Mouse (Mus musculus): ENCODE results near the gene Lmo7. TPM values are rescaled to one million over a fixed set of nuclear protein-coding genes. Genes with fewer than 3 reads are reported as not detected.

Gene Lmo7
- total and polyA plus RNA-seq, 2 experiments from 2014 or later = 3.0 to 8.1 TPM

GRCm38 (mm10) chr14:101964381-101964780 lies 234.6 kb downstream of the Lmo7 start:
- H3K9me3 ChIP-seq (ENCODE audit: low read length) = no peaks in the 10 kb centered on the region
- no peaks in the 10 kb centered on the region for H3K27me3 ChIP-seq (ENCODE audit: insufficient read depth, low read length)
- H3K4me3 ChIP-seq (ENCODE audit: low read depth, low read length) = no peak overlapping the region
- DNase-seq (ENCODE audit: low spot score) (no peak), ATAC-seq (ENCODE audit: low FRiP score) (no peak)
- H3K27ac ChIP-seq (ENCODE audit: low read depth, low read length) = no peak overlapping the region
- no peaks in the 10 kb centered on the region for H3K36me3 ChIP-seq (ENCODE audit: insufficient read depth, low read length)
- H3K4me1 ChIP-seq (ENCODE audit: insufficient read depth, low read length) = no peaks in the 10 kb centered on the region
- TF ChIP-seq CTCF (IDR thresholded peaks at IDR 0.05) = no peak
- no peak overlapping the region for H3K4me2 ChIP-seq (ENCODE audit: low read depth, low read length, poor library complexity, severe bottlenecking)
- 72% methylated on average over 6 of the region's 6 CpGs for WGBS
- H3K9ac ChIP-seq (replicated peaks; ENCODE audit: low read length, poor library complexity, severe bottlenecking) = no peak overlapping the region

DNA sequence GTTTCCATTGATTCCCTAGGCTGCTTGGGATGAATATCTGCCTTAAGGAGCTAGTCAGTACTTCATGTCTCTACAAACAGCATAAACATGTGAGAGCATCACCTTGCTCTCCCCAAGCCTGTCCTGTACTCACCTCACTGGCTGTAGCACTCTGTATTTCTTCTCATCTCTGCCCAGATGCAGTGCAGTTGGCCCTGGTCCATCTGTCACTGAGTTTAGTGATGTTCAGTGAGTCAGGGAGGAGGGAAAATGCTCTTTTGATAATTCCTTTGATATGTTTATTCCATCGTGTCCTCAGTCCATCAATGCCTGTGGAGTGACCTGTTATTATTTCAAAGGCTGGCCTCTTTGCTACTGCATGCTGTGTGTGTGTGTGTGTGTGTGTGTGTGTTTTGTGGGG lies 235.2 kb downstream of the Lmo7 start:
- DNase-seq (ENCODE audit: low spot score) (no peak), ATAC-seq (ENCODE audit: low FRiP score) (no peak)
- 50% methylated on average over 1 of the region's 1 CpGs for WGBS
- Histone ChIP-seq H3K9ac (replicated peaks; ENCODE audit: low read length, poor library complexity, severe bottlenecking) (no peak overlapping the region), H3K36me3 (ENCODE audit: insufficient read depth, low read length) (no peaks in the 10 kb centered on the region), H3K4me1 (ENCODE audit: insufficient read depth, low read length) (no peaks in the 10 kb centered on the region), H3K4me2 (ENCODE audit: low read depth, low read length, poor library complexity, severe bottlenecking) (no peak overlapping the region), H3K27ac (ENCODE audit: low read depth, low read length) (no peak overlapping the region), H3K27me3 (ENCODE audit: insufficient read depth, low read length) (no peaks in the 10 kb centered on the region), H3K9me3 (ENCODE audit: low read length) (no peaks in the 10 kb centered on the region), H3K4me3 (ENCODE audit: low read depth, low read length) (no peak overlapping the region)
- no peak for TF ChIP-seq CTCF (IDR thresholded peaks at IDR 0.05)

- no peak for ATAC-seq (ENCODE audit: low FRiP score)
- H3K4me1 ChIP-seq (ENCODE audit: insufficient read depth, low read length) = no peaks in the 10 kb centered on the region
These were observed 243.0 kb downstream of the Lmo7 start for GRCm38 (mm10) chr14:101972764-101973163.

DNA sequence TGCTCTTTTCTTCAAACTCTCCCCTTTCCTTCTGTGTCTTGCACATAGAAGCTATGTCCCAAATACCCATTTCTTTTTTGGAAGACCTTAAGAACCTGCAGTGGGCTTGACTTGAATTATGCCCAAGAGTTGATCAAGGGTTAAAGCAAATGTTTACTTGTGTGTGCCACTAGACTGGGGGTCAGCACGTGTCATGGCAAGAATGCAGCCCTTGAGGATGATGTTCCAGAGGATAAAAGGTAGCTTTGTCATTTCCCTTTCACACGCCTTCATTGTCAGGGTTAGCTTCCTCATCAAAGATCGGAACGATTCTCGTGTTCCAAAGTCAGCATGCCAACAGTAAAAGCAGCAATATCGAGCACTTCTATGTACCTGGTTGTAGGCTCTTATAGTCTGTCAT lies 243.4 kb downstream of the Lmo7 start:
- Histone ChIP-seq H3K9me3 (ENCODE audit: low read length) (no peaks in the 10 kb centered on the region), H3K36me3 (ENCODE audit: insufficient read depth, low read length) (no peaks in the 10 kb centered on the region), H3K27me3 (ENCODE audit: insufficient read depth, low read length) (no peaks in the 10 kb centered on the region), H3K9ac (replicated peaks; ENCODE audit: low read length, poor library complexity, severe bottlenecking) (no peak overlapping the region), H3K4me3 (ENCODE audit: low read depth, low read length) (no peak overlapping the region), H3K4me2 (ENCODE audit: low read depth, low read length, poor library complexity, severe bottlenecking) (no peak overlapping the region), H3K4me1 (ENCODE audit: insufficient read depth, low read length) (no peaks in the 10 kb centered on the region), H3K27ac (ENCODE audit: low read depth, low read length) (no peak overlapping the region)
- 63% methylated on average over 6 of the region's 6 CpGs for WGBS
- TF ChIP-seq CTCF (IDR thresholded peaks at IDR 0.05) = no peak
- DNase-seq (ENCODE audit: low spot score) = no peak
- no peak for ATAC-seq (ENCODE audit: low FRiP score)

More at GRCm38 (mm10) chr14:101972764-101973163, 243.0 kb downstream of the Lmo7 start:
- H3K9ac ChIP-seq (replicated peaks; ENCODE audit: low read length, poor library complexity, severe bottlenecking) = no peak overlapping the region
- no peak overlapping the region for H3K27ac ChIP-seq (ENCODE audit: low read depth, low read length)
- no peak for TF ChIP-seq CTCF (IDR thresholded peaks at IDR 0.05)
- no peak overlapping the region for H3K4me2 ChIP-seq (ENCODE audit: low read depth, low read length, poor library complexity, severe bottlenecking)
- WGBS = 90% methylated on average over 1 of the region's 1 CpGs
- H3K9me3 ChIP-seq (ENCODE audit: low read length) = no peaks in the 10 kb centered on the region
- no peak overlapping the region for H3K4me3 ChIP-seq (ENCODE audit: low read depth, low read length)
- H3K36me3 ChIP-seq (ENCODE audit: insufficient read depth, low read length) = no peaks in the 10 kb centered on the region
- H3K27me3 ChIP-seq (ENCODE audit: insufficient read depth, low read length) = no peaks in the 10 kb centered on the region
- DNase-seq (ENCODE audit: low spot score) = no peak

DNA sequence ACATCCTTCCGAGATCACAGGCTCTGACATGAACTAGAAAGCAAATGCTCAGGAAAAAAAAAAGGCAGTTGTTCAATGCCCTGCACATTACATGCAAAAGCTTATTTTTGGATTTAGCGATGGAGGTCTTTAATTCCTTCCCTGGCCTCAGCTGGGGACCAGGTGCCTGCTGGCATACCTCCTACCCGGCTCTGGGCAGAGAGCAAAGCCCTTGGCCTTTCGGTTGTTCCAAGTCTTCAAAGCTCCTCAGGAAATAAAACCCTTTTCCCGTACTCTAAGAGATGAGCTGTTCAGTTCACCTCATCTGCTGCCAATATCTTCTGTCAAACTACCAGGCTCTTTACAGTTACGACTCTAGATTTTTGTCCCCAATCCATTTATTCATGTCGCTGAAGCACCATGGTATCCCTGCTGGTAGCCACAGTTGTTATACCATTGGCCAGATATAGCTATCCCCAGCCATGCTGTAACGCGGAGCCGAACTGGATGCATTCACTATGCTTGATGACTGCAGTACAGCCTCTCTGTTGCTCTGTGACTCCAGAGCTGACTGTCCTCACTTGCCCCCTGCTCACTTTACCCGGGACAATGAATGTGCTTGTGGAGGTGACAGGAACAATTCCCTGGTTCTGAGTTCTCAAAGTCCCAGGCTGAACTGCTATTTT lies 246.4 kb downstream of the Lmo7 start:
- Histone ChIP-seq H3K9me3 (ENCODE audit: low read length) (no peaks in the 10 kb centered on the region), H3K4me3 (ENCODE audit: low read depth, low read length) (no peak overlapping the region), H3K36me3 (ENCODE audit: insufficient read depth, low read length) (no peaks in the 10 kb centered on the region), H3K4me1 (ENCODE audit: insufficient read depth, low read length) (no peaks in the 10 kb centered on the region), H3K27ac (ENCODE audit: low read depth, low read length) (no peak overlapping the region), H3K27me3 (ENCODE audit: insufficient read depth, low read length) (no peaks in the 10 kb centered on the region), H3K4me2 (ENCODE audit: low read depth, low read length, poor library complexity, severe bottlenecking) (no peak overlapping the region), H3K9ac (replicated peaks; ENCODE audit: low read length, poor library complexity, severe bottlenecking) (no peak overlapping the region)
- no peak for DNase-seq (ENCODE audit: low spot score)
- WGBS = 68% methylated on average over 11 of the region's 11 CpGs
- TF ChIP-seq CTCF (IDR thresholded peaks at IDR 0.05) = no peak
- no peak for ATAC-seq (ENCODE audit: low FRiP score)

Other genes with a start within 250 kb of the Lmo7 start
- 21.0 and 21.6 TPM in 2 replicates for gene Tbc1d4, start 120.8 kb upstream of the Lmo7 start, total RNA-seq (2014; rRNA removed)
- 5.7 and 6.0 TPM in 2 replicates for gene Tbc1d4, start 120.8 kb upstream of the Lmo7 start, polyA plus RNA-seq (2015; fragmentation: Nextera tagmentation; extraction: Ambion mirVana)
- 25.4 and 26.9 TPM in 2 replicates for gene Commd6, start 89.3 kb upstream of the Lmo7 start, total RNA-seq (2014; rRNA removed)
- 77.8 and 81.5 TPM in 2 replicates for gene Commd6, start 89.3 kb upstream of the Lmo7 start, polyA plus RNA-seq (2015; fragmentation: Nextera tagmentation; extraction: Ambion mirVana)
- 75.7 and 85.0 TPM in 2 replicates for gene Uchl3, start 76.0 kb upstream of the Lmo7 start, total RNA-seq (2014; rRNA removed)
- 261 and 269 TPM in 2 replicates for gene Uchl3, start 76.0 kb upstream of the Lmo7 start, polyA plus RNA-seq (2015; fragmentation: Nextera tagmentation; extraction: Ambion mirVana)
- gene Gm9922, start 143 bp upstream of the Lmo7 start, total RNA-seq (2014; rRNA removed) = not detected in 2 replicates
- 0.69 TPM in 1 of 2 replicates, not detected in the other for gene Gm9922, start 143 bp upstream of the Lmo7 start, polyA plus RNA-seq (2015; fragmentation: Nextera tagmentation; extraction: Ambion mirVana)

All from midbrain, postnatal 0 days (tissue).